ENCODE assay signal across 11 mouse cellular contexts in genomic region chr4:148056801-148057200, GRCm38 (mm10). TPM values are rescaled to one million over a fixed set of nuclear protein-coding genes. Genes with fewer than 3 reads are reported as not detected.
DNase-seq lines count a peak whose midpoint lies in the region; ATAC-seq and TF ChIP-seq lines count a peak whose summit lies in the region.
"Had no signal": no experiment of that assay in that cellular context is flagged by ENCODE, and none has a peak within 500 bp of the region (broad histone marks: within the 10 kb centered on the region; RNA-seq: fewer than 3 reads in every experiment).

No protein-coding gene starts in this region.

- H3K36me3 ChIP-seq in liver, embryonic 12.5 days: peaks cover 69% of the 10 kb centered on the region
- H3K36me3 ChIP-seq in myocyte (ENCODE audit: control insufficient read depth, insufficient read depth): peaks cover 22% of the 10 kb centered on the region
- peaks cover 70% of the 10 kb centered on the region for H3K36me3 ChIP-seq in neural tube, embryonic 15.5 days

- no peak for ATAC-seq in liver, embryonic 12.5 days
- no peak for ATAC-seq in activated CD4-positive, CD25-positive, alpha-beta regulatory T cell, adult 4 months
- no peak for ATAC-seq in neural tube, embryonic 15.5 days (ENCODE audit: low FRiP score)
- ATAC-seq: forebrain, embryonic 13.5 days had no signal

- H3K9ac ChIP-seq in liver, embryonic 12.5 days: no peak overlapping the region
- H3K9ac ChIP-seq in neural tube, embryonic 15.5 days (replicated peaks): no peak overlapping the region
- H3K9ac ChIP-seq: forebrain, embryonic 13.5 days had no signal

- H3K4me1 ChIP-seq in liver, embryonic 12.5 days: 0 out of 2 replicates have a peak, but pooled peaks cover 14% of the 10 kb centered on the region
- no peaks in the 10 kb centered on the region for H3K4me1 ChIP-seq in neural tube, embryonic 15.5 days
- H3K4me1 ChIP-seq: forebrain, embryonic 13.5 days had no signal

- WGBS in liver, embryonic 12.5 days (ENCODE audit: insufficient replicate concordance): 83% methylated on average over 4 of the region's 4 CpGs
- 89% methylated on average over 4 of the region's 4 CpGs for WGBS in neural tube, embryonic 15.5 days

- DNase-seq in adrenal gland, postnatal 14 days: peak; percentile 72
- no peak for DNase-seq in adrenal gland, adult (ENCODE audit: inconsistent age in 2 of 2, low spot score in 1 of 2)
- DNase-seq in liver: peak; percentile 33
- DNase-seq in heart, postnatal 4 days: peak; percentile 85
- DNase-seq: right cerebral cortex, adult 18-20 months had no signal

- no peaks in the 10 kb centered on the region for H3K9me3 ChIP-seq in liver, embryonic 12.5 days (replicated peaks)
- H3K9me3 ChIP-seq in neural tube, embryonic 15.5 days (replicated peaks): no peaks in the 10 kb centered on the region
- H3K9me3 ChIP-seq: forebrain, embryonic 13.5 days; limb, embryonic 10.5 days had no signal

- H3K4me3 ChIP-seq in liver, embryonic 12.5 days: no peak overlapping the region
- H3K4me3 ChIP-seq in myocyte: no peak overlapping the region
- H3K4me3 ChIP-seq in neural tube, embryonic 15.5 days (replicated peaks): no peak overlapping the region
- H3K4me3 ChIP-seq: forebrain, embryonic 13.5 days; limb, embryonic 10.5 days had no signal

- H3K27ac ChIP-seq in liver, embryonic 12.5 days: no peak overlapping the region; the same call in 1 of the 2 replicates
- no peak overlapping the region for H3K27ac ChIP-seq in neural tube, embryonic 15.5 days (replicated peaks)
- H3K27ac ChIP-seq: forebrain, embryonic 13.5 days; limb, embryonic 10.5 days had no signal

- no peak for TF ChIP-seq POLR2A in myocyte (IDR thresholded peaks at IDR 0.05; ENCODE audit: insufficient read length, low read depth)

- H3K27me3 ChIP-seq in liver, embryonic 12.5 days (replicated peaks): no peaks in the 10 kb centered on the region
- H3K27me3 ChIP-seq in myocyte (ENCODE audit: control insufficient read depth, insufficient read depth, insufficient read length): no peaks in the 10 kb centered on the region
- no peaks in the 10 kb centered on the region for H3K27me3 ChIP-seq in neural tube, embryonic 15.5 days (replicated peaks)
- H3K27me3 ChIP-seq: forebrain, embryonic 13.5 days had no signal

- H3ac ChIP-seq in myocyte (ENCODE audit: control insufficient read depth, insufficient read length): no peak overlapping the region

- H3K4me2 ChIP-seq in liver, embryonic 12.5 days: no peak overlapping the region
- peak overlapping the region; percentile 24 for H3K4me2 ChIP-seq in myocyte (ENCODE audit: low read depth)
- H3K4me2 ChIP-seq in neural tube, embryonic 15.5 days: no peak overlapping the region
- H3K4me2 ChIP-seq: forebrain, embryonic 13.5 days had no signal

- no peaks in the 10 kb centered on the region for H3K79me2 ChIP-seq in myocyte (ENCODE audit: control insufficient read depth, insufficient read depth)

TF ChIP-seq in myocyte, 11 proteins besides CTCF, POLR2A, EP300 and RAD21:
- peak in 1 of 3 experiments; percentile 3 for TF ChIP-seq MYOD1 (IDR thresholded peaks at IDR 0.05; ENCODE audit: control insufficient read depth in 1 of 3, insufficient read length in 2 of 3, low read depth in 2 of 3)
- no peak for TF ChIP-seq MAX (IDR thresholded peaks at IDR 0.05; ENCODE audit: low read depth)
- TF ChIP-seq SRF (IDR thresholded peaks at IDR 0.05; ENCODE audit: control insufficient read depth, insufficient read length, low read depth): no peak
- no peak for TF ChIP-seq CEBPB (IDR thresholded peaks at IDR 0.05; ENCODE audit: insufficient read depth, poor library complexity, severe bottlenecking)
- no peak for TF ChIP-seq MYOG (IDR thresholded peaks at IDR 0.05; ENCODE audit: control insufficient read depth in 1 of 3, insufficient read depth in 1 of 3, insufficient read length in 2 of 3, low read depth in 2 of 3)
TF ChIP-seq in myocyte: peak in this region for 1.

RNA-seq across cellular contexts. Expression of gene Mthfr, which starts 17.9 kb away (rescaled TPM):
- total RNA-seq in adrenal gland, postnatal 14 days (2021): 42.6 and 46.6 TPM in 2 replicates
- polyA plus RNA-seq in liver, embryonic 12.5 days (2016; fragmentation: Nextera tagmentation; extraction: Ambion mirVana): 14.0 and 14.7 TPM in 2 replicates
- total RNA-seq in heart, postnatal 4 days (2021): 10 to 100 TPM; 14.1 to 14.3 TPM
- polyA plus RNA-seq in myocyte (2012; fragmentation: generic; extraction: Trizol): 31.8 TPM
- 10 to 100 TPM in 1 of 2 experiments, 1 to 10 TPM in 1; 6.0 to 12.9 TPM for polyA plus RNA-seq in activated CD4-positive, CD25-positive, alpha-beta regulatory T cell, adult 4 months (2017; shearing (Covaris generic))
- 16.5 and 17.3 TPM in 2 replicates for polyA plus RNA-seq in neural tube, embryonic 15.5 days (2015; fragmentation: Nextera tagmentation; extraction: Ambion mirVana)

RNA-seq across cellular contexts. Expression of gene Clcn6, which starts 18.2 kb away (rescaled TPM):
- 9.7 and 12.0 TPM in 2 replicates for total RNA-seq in adrenal gland, postnatal 14 days (2021)
- 2.1 and 2.4 TPM in 2 replicates for polyA plus RNA-seq in liver, embryonic 12.5 days (2016; fragmentation: Nextera tagmentation; extraction: Ambion mirVana)
- total RNA-seq in heart, postnatal 4 days (2021): 10 to 100 TPM; 15.8 to 16.3 TPM
- 19.6 TPM for polyA plus RNA-seq in myocyte (2012; fragmentation: generic; extraction: Trizol)
- 1 to 10 TPM; 2.4 to 3.3 TPM for polyA plus RNA-seq in activated CD4-positive, CD25-positive, alpha-beta regulatory T cell, adult 4 months (2017; shearing (Covaris generic))
- polyA plus RNA-seq in neural tube, embryonic 15.5 days (2015; fragmentation: Nextera tagmentation; extraction: Ambion mirVana): 28.0 and 29.0 TPM in 2 replicates

RNA-seq across cellular contexts. Expression of gene Agtrap, which starts 31.0 kb away (rescaled TPM):
- total RNA-seq in adrenal gland, postnatal 14 days (2021): 45.1 and 45.2 TPM in 2 replicates
- polyA plus RNA-seq in liver, embryonic 12.5 days (2016; fragmentation: Nextera tagmentation; extraction: Ambion mirVana): 12.3 and 12.5 TPM in 2 replicates
- total RNA-seq in heart, postnatal 4 days (2021): 10 to 100 TPM; 24.8 to 27.4 TPM
- 10.9 TPM for polyA plus RNA-seq in myocyte (2012; fragmentation: generic; extraction: Trizol)
- polyA plus RNA-seq in activated CD4-positive, CD25-positive, alpha-beta regulatory T cell, adult 4 months (2017; shearing (Covaris generic)): 10 to 100 TPM; 16.7 to 17.4 TPM
- polyA plus RNA-seq in neural tube, embryonic 15.5 days (2015; fragmentation: Nextera tagmentation; extraction: Ambion mirVana): 5.2 and 10.4 TPM in 2 replicates

RNA-seq across cellular contexts. Expression of gene Nppa, which starts 56.3 kb away (rescaled TPM):
- not detected in 2 replicates for total RNA-seq in adrenal gland, postnatal 14 days (2021)
- 1.3 and 2.0 TPM in 2 replicates for polyA plus RNA-seq in liver, embryonic 12.5 days (2016; fragmentation: Nextera tagmentation; extraction: Ambion mirVana)
- total RNA-seq in heart, postnatal 4 days (2021): 1,000 to 10,000 TPM; 1,585 to 1,953 TPM
- polyA plus RNA-seq in myocyte (2012; fragmentation: generic; extraction: Trizol): not detected
- polyA plus RNA-seq in activated CD4-positive, CD25-positive, alpha-beta regulatory T cell, adult 4 months (2017; shearing (Covaris generic)): not detected
- polyA plus RNA-seq in neural tube, embryonic 15.5 days (2015; fragmentation: Nextera tagmentation; extraction: Ambion mirVana): 1.6 and 1.7 TPM in 2 replicates

Comparison
In these comparisons a context has a peak if more than half of its experiments do, and no peak if none do; other contexts are left out.
1. DNase-seq: peak in adrenal gland, postnatal 14 days (single experiment), liver (single experiment) and heart, postnatal 4 days (single experiment); none in adrenal gland, adult (0 of 2).